Mouse (Mus musculus) 3T3-L1 (cell line): Measurements from ENCODE around the gene Olfr483.

ENCODE experiments used
- DNase-seq: peaks from one replicate; pipeline ENCODE4 v3.0.0-alpha.2; 2015; ENCODE audit warnings: low read depth, low spot score

Olfr483 gene

DNA sequence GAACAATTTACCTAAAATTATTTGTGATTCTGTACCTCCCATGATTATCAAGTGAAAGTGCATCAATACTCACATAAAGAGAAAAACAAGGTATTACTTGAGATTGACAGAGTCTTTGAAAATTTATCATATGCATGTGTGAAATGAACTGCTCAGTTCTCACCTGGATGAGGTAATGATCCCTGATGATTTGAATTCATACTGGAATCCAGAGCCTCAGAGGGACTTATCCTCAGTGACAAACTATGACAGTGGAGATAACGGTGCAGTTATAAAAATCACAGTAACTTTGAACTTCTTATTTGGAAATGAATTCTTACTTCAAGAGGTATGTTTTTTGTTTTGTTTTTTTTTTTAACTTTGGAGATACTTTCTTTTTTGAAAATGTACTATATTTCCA is at the start of gene Olfr483:
Olfr483 (plus strand) TSS at position 301 of the 400 bp plus-strand sequence.
- DNase-seq = no peak

- DNase-seq = no peak
Measured at GRCm38 (mm10) chr7:108067246-108067645, 33.4 kb upstream of the Olfr483 start, which contains the start of gene Olfr480. TSS of gene Olfr480 (minus strand) at chr7:108067346.

GRCm38 (mm10) chr7:108079555-108079954 is 21.1 kb upstream of the Olfr483 start, which contains the start of gene Olfr481:
TSS of gene Olfr481 (plus strand) at chr7:108079855.
- no peak for DNase-seq

DNA sequence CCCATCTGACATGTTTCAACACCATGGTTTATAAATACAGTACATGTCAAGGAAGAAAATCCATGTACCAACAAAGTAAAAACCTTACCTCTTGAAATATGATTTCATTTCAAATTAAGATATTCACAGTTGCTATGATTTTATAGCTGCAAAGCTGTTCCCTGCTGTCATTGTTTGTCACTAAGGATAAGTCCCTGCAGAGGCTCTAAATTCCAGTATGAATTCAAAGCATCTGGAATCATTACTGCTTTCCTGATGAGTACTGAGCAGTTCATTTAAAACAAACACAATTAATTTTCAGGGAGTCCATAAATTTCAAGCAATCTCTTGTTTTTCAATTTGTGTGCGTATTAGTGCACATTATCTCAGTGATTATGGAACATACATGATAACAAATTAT is 3.2 kb upstream of the Olfr483 start, which contains the start of gene Olfr482:
Olfr482 (minus strand) TSS at position 101 of the 400 bp plus-strand sequence.
- DNase-seq = no peak

GRCm38 (mm10) chr7:108120681-108121080 is 20.0 kb downstream of the Olfr483 start:
- no peak for DNase-seq

DNA sequence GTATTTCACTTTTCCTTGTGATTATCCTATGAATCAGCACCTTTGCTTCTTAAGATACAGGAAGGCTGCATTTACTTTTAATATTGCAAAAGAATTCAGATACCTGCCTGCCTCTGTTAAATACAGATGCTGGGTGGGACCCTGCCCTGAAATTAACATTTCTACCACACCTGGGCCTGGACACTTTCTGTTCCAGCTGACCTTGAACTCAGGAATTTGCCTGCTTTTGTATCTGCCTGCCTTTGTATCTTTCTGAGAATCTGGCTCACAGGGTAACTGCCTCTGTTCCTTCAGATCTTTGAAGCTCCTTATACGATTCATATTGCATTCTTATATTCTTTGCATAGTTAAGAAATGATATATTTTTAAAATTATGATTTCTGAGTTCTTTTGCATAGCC is 20.8 kb downstream of the Olfr483 start:
- DNase-seq = no peak

DNA sequence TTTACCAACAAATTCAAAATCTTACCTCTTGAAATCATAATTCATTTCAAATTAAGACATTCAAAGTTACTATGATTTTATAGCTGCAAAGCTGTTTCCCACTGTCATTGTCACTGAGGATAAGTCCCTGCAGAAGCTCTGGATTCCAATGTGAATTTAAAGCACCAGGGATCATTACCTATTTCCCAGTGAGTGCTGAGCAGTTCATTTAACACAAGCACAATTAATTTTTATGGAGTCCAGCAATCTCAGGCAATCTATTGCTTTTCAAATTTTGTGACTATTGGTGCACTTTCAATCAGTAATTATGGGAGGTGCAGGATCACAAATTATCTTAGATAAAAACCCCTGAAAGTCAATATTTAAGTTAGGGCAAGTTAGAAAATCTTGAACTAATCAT is 26.7 kb downstream of the Olfr483 start, which contains the start of gene Olfr484:
Olfr484 (minus strand) TSS at position 101 of the 400 bp plus-strand sequence.
- DNase-seq = no peak
